Mouse (Mus musculus) kidney, adult 2 months (tissue): Measurements from ENCODE around the gene Rtl9.

Experiments
- CTCF ChIP-seq: fragments of 200-500 bp; conservative IDR thresholded peaks from 2 replicates; pipeline ENCODE4 v1.5.1; 2011; ENCODE audit warnings: low read depth, mild to moderate bottlenecking, control low read depth, low read length, moderate library complexity, mixed read lengths; ENCODE audit not compliant: insufficient read depth, insufficient read length
- POLR2A ChIP-seq: fragments of 200-500 bp; IDR thresholded peaks from one replicate; pipeline ENCODE4 v1.6.1; 2011; ENCODE audit warnings: low read depth, low read length, control low read depth

DNA sequence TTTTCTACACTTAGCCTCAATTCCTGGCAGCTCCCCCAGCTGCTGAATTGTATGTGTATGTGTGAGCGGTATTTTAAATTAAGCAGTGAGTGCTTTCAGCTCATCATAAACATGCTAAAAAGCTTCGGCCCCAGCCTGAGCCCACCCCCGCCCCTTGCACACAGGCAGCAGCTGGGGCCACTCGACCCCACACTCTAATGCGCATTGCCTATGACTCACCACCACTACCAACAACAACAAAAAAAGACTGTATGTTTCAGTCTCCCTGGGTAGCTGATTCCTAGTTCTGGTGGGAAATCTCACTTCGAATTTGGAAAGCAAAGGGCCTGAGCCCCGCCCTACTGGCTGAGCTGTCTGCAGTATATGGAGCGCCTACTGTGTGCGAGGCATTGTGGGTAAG, 35.1 kb upstream of the Rtl9 start:
- TF ChIP-seq CTCF (no peak), POLR2A (no peak)
